Mouse (Mus musculus): ENCODE measurements around the gene Tmbim6. TPM values are rescaled to one million over a fixed set of nuclear protein-coding genes. Genes with fewer than 3 reads are reported as not detected.

The Tmbim6 gene
- polyA plus RNA-seq, 2 experiments from 2014 or later: 1,029 to 1,509 TPM

- ATAC-seq: no peak
Measured at GRCm38 (mm10) chr15:99454585-99455279, 62.0 kb downstream of the Tmbim6 start.

DNA sequence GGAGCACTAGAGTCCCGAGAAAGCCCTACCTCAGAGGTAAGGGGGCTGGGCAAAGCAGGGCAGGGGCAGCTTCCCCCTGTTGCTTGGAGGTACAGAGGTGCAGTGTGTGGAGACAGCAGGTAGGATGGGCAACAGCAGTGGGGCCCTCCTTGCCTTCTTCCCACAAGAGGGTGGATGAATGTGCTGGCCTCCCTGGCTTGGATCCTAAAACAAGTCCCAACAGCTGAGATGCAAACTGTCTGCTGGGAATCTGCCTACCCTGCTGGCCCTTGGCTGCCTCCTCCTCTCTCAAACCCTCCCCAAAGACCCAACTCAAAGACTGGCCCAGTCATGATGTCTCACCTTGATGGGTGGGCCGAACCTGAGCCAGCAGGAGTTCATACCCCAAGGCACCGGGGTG is 62.7 kb downstream of the Tmbim6 start:
- no peak for ATAC-seq

- no peak for ATAC-seq
Measured at GRCm38 (mm10) chr15:99456338-99456962, 63.8 kb downstream of the Tmbim6 start.

DNA sequence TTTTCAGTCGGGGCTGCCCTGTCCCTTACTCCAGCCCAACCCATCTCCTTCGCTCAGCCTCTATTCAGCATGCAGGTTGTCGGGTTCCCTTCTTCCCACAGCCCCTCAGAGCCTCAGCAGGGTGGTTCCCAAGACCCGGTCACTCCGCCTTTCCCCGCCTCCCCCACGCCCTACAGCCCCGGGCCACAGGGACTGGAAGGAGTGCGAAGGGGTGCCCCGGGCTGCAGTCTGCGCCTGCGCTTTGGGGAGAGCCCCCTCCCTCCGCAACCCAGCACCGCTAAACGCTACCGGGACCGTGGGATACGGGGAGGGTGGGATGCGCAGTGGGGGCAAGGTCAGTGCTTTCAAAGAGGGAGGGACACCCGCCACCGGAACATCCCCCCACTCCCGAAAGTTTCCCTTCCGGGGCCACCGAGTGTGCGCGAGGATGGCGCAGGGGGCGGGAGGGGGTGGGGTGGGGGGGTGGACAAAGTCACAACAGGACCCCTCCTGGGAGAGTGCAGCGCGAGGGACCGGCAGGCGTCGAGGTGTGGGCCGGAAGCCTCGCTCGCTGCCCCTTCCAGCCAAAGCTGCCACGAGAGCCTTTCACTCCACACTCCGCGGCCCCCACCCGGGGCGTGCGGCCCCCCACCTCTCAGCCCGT is 64.4 kb downstream of the Tmbim6 start:
- no peak for ATAC-seq

- peak; percentile 94 for ATAC-seq
Measured at GRCm38 (mm10) chr15:99457606-99458401, 65.1 kb downstream of the Tmbim6 start, which contains the start of gene Nckap5l. Gene Nckap5l (minus strand): TSS chr15:99457748.

Other genes with a start within 250 kb of the Tmbim6 start
- gene Kcnh3, start 168.0 kb upstream of the Tmbim6 start, polyA plus RNA-seq (2017; shearing (Covaris generic)): 1 to 10 TPM in 1 of 2 experiments, under 1 TPM in 1; 0.22 to 1.3 TPM
- 10 to 100 TPM; 51.4 to 62.3 TPM for gene Mcrs1, start 140.9 kb upstream of the Tmbim6 start, polyA plus RNA-seq (2017; shearing (Covaris generic))
- 10 to 100 TPM in 1 of 2 experiments, 1 to 10 TPM in 1; 9.7 to 17.7 TPM for gene Prpf40b, start 97.8 kb upstream of the Tmbim6 start, polyA plus RNA-seq (2017; shearing (Covaris generic))
- under 1 TPM; 0.16 to 0.18 TPM for gene Fam186b, start 97.0 kb upstream of the Tmbim6 start, polyA plus RNA-seq (2017; shearing (Covaris generic))
- 10 to 100 TPM in 1 of 2 experiments, 1 to 10 TPM in 1; 7.7 to 16.0 TPM for gene Fmnl3, start 22.4 kb upstream of the Tmbim6 start, polyA plus RNA-seq (2017; shearing (Covaris generic))
- gene Nckap5l, start 64.9 kb downstream of the Tmbim6 start, polyA plus RNA-seq (2017; shearing (Covaris generic)): 1 to 10 TPM; 1.2 to 2.3 TPM
- gene Bcdin3d, start 81.8 kb downstream of the Tmbim6 start, polyA plus RNA-seq (2017; shearing (Covaris generic)): 10 to 100 TPM; 27.9 to 41.0 TPM
- under 1 TPM in 1 of 2 experiments, not detected in 1; 0.03 TPM for gene Faim2, start 135.3 kb downstream of the Tmbim6 start, polyA plus RNA-seq (2017; shearing (Covaris generic))
- gene Aqp2, start 186.2 kb downstream of the Tmbim6 start, polyA plus RNA-seq (2017; shearing (Covaris generic)): not detected
- gene Aqp5, start 197.9 kb downstream of the Tmbim6 start, polyA plus RNA-seq (2017; shearing (Covaris generic)): not detected
- not detected for gene Aqp6, start 208.5 kb downstream of the Tmbim6 start, polyA plus RNA-seq (2017; shearing (Covaris generic))

All from CD4-positive, CD25-positive, alpha-beta regulatory T cell, adult 4 months (primary cell).